Mouse (Mus musculus) intestine, postnatal 0 days (tissue): ENCODE results near the gene Ccdc34. TPM values are rescaled to one million over a fixed set of nuclear protein-coding genes. Genes with fewer than 3 reads are reported as not detected.
"Not testable (repeated sequence)": the region's sequence is repeated elsewhere in the genome, so short reads cannot be mapped to it uniquely, and the experiment has no call there.

Source experiments
- ATAC-seq: fragments of 200-750 bp; cut with Nextera tagmentation; 2 replicates; pipeline ENCODE4 v1.8.0; 2017; ENCODE audit warnings: mild to moderate bottlenecking, moderate TSS enrichment, moderate library complexity
- H3K27ac ChIP-seq: fragments of 300-500 bp; sonication (generic); 2 replicates; pipeline ENCODE4 v1.5.1; 2014; ENCODE audit warnings: mild to moderate bottlenecking, low read depth, low read length, moderate library complexity
- H3K27me3 ChIP-seq: fragments of 300-500 bp; sonication (generic); replicated peaks from 2 replicates; pipeline ENCODE4 v1.6.1; 2014; ENCODE audit warnings: low read length, mixed read lengths; ENCODE audit not compliant: control insufficient read depth, insufficient read depth
- H3K36me3 ChIP-seq: fragments of 300-500 bp; sonication (generic); 2 replicates; pipeline ENCODE4 v1.6.1; 2014; ENCODE audit warnings: mild to moderate bottlenecking, moderate library complexity; ENCODE audit not compliant: control insufficient read depth, insufficient read depth
- H3K4me1 ChIP-seq: fragments of 300-500 bp; sonication (generic); replicated peaks from 2 replicates; pipeline ENCODE4 v1.6.1; 2014; ENCODE audit warnings: antibody characterized with exemption, low read length, mixed read lengths; ENCODE audit not compliant: control insufficient read depth, insufficient read depth
- H3K4me2 ChIP-seq: fragments of 300-500 bp; sonication (generic); replicated peaks from 2 replicates; pipeline ENCODE4 v1.6.1; 2014; ENCODE audit warnings: low read depth, mild to moderate bottlenecking, moderate library complexity
- H3K4me3 ChIP-seq: fragments of 300-500 bp; sonication (generic); 2 replicates; pipeline ENCODE4 v1.5.1; 2014; ENCODE audit warnings: low read depth, low read length
- H3K9ac ChIP-seq: fragments of 300-500 bp; sonication (generic); 2 replicates; pipeline ENCODE4 v1.6.1; 2014; ENCODE audit warnings: mild to moderate bottlenecking, low read depth, low read length
- H3K9me3 ChIP-seq: fragments of 300-500 bp; sonication (generic); 2 replicates; pipeline ENCODE4 v1.6.1; 2016; ENCODE audit warnings: mixed run types; ENCODE audit not compliant: control insufficient read depth
- CTCF ChIP-seq: sonication (generic); IDR thresholded peaks from 2 replicates; pipeline ENCODE4 v1.5.1; 2016; ENCODE audit warnings: low read depth, mild to moderate bottlenecking, control low read depth, antibody characterized with exemption, moderate library complexity
- WGBS: fragments of 180-500 bp; shearing (Covaris S2); extraction: QIAGEN DNeasy Blood & Tissue Kit; methylation state at CpG from one replicate; pipeline ENCODE4 v1.1.7; 2014; 5-methylcytosine and 5-hydroxymethylcytosine counted together
- polyA plus RNA-seq: library from polyadenylated mRNA; unstranded; fragments of >200 nt; fragmentation: Nextera tagmentation; extraction: Ambion mirVana; gene quantifications from 2 replicates; pipeline ENCODE4 v1.2.1, GENCODE M21; 2015

Gene Ccdc34
- polyA plus RNA-seq, 1 experiment from 2014 or later: 25.3 TPM

- Histone ChIP-seq H3K4me1 (no peaks in the 10 kb centered on the region), H3K27ac (no peak overlapping the region), H3K27me3 (no peaks in the 10 kb centered on the region), H3K9me3 (no peaks in the 10 kb centered on the region), H3K4me3 (no peak overlapping the region), H3K36me3 (no peaks in the 10 kb centered on the region), H3K9ac (no peak overlapping the region), H3K4me2 (no peak overlapping the region)
- TF ChIP-seq CTCF: no peak
- ATAC-seq: no peak
- 67% methylated on average over 3 of the region's 3 CpGs for WGBS
Observed at GRCm38 (mm10) chr2:110133356-110134115, 115.9 kb downstream of the Ccdc34 start.

- ATAC-seq: no peak
- H3K36me3 ChIP-seq: no peaks in the 10 kb centered on the region
- H3K9me3 ChIP-seq: no peaks in the 10 kb centered on the region
- TF ChIP-seq CTCF: no peak
- H3K27me3 ChIP-seq: no peaks in the 10 kb centered on the region
- H3K27ac ChIP-seq: no peak overlapping the region
- WGBS: 59% methylated on average over 2 of the region's 2 CpGs
- H3K9ac ChIP-seq: no peak overlapping the region
- no peaks in the 10 kb centered on the region for H3K4me1 ChIP-seq
- H3K4me3 ChIP-seq: no peak overlapping the region
- H3K4me2 ChIP-seq: no peak overlapping the region
Observed at GRCm38 (mm10) chr2:110134765-110135594, 117.4 kb downstream of the Ccdc34 start.

- H3K36me3 ChIP-seq: no peaks in the 10 kb centered on the region
- H3K4me2 ChIP-seq: no peak overlapping the region
- 76% methylated on average over 1 of the region's 1 CpGs for WGBS
- no peak for TF ChIP-seq CTCF
- no peak overlapping the region for H3K9ac ChIP-seq
- no peaks in the 10 kb centered on the region for H3K4me1 ChIP-seq
- H3K4me3 ChIP-seq: no peak overlapping the region
- ATAC-seq: no peak
- no peaks in the 10 kb centered on the region for H3K27me3 ChIP-seq
- H3K27ac ChIP-seq: no peak overlapping the region
- H3K9me3 ChIP-seq: no peaks in the 10 kb centered on the region
Observed at GRCm38 (mm10) chr2:110137291-110137690, 119.7 kb downstream of the Ccdc34 start.

- ATAC-seq: no peak
- 84% methylated on average over 1 of the region's 1 CpGs for WGBS
- H3K27me3 ChIP-seq: no peaks in the 10 kb centered on the region
- H3K4me3 ChIP-seq: no peak overlapping the region
- H3K36me3 ChIP-seq: no peaks in the 10 kb centered on the region
- no peaks in the 10 kb centered on the region for H3K4me1 ChIP-seq
- H3K9me3 ChIP-seq: no peaks in the 10 kb centered on the region
- H3K4me2 ChIP-seq: no peak overlapping the region
- no peak overlapping the region for H3K27ac ChIP-seq
- TF ChIP-seq CTCF: no peak
- H3K9ac ChIP-seq: no peak overlapping the region
Observed at GRCm38 (mm10) chr2:110138096-110138495, 120.5 kb downstream of the Ccdc34 start.

- ATAC-seq, H3K4me2 ChIP-seq, H3K4me1 ChIP-seq, H3K27me3 ChIP-seq, H3K9ac ChIP-seq, H3K9me3 ChIP-seq, H3K36me3 ChIP-seq, H3K4me3 ChIP-seq, H3K27ac ChIP-seq: not testable (repeated sequence)
Observed at GRCm38 (mm10) chr2:110147980-110148379, 130.4 kb downstream of the Ccdc34 start.

DNA sequence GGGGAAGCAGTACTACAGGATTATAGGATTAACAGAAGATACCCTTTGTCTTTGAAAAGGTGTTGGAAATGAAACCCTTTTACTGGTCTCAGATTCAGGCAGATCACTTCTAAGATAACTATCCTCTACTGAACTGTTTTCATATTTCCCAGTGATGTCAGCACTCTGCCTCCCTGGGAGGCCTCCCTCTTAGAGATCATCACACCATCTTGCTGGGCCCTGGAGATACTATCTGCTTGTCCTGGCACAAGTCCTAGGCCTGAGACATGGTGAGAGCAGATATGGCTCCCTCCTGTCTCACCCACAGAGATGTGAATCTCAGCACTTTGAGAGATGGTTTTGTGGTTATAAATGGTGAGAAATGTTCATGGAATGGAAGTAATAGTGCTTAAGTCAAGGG, 131.6 kb downstream of the Ccdc34 start:
- no peak for ATAC-seq
- H3K9me3 ChIP-seq: no peaks in the 10 kb centered on the region
- TF ChIP-seq CTCF: no peak

More for the DNA sequence above, 131.6 kb downstream of the Ccdc34 start:
- Histone ChIP-seq H3K36me3 (no peaks in the 10 kb centered on the region), H3K27ac (no peak overlapping the region), H3K4me3 (no peak overlapping the region), H3K9ac (no peak overlapping the region), H3K27me3 (no peaks in the 10 kb centered on the region), H3K4me1 (no peaks in the 10 kb centered on the region), H3K4me2 (no peak overlapping the region)
